Mouse (Mus musculus): ENCODE results near the gene Rgs6. TPM values are rescaled to one million over a fixed set of nuclear protein-coding genes. Genes with fewer than 3 reads are reported as not detected.
A peak's percentile ranks its signal among the peaks of the same experiment; 100 is the strongest.

Gene Rgs6
- total RNA-seq, 2 experiments from 2014 or later, result 80.0 to 83.2 TPM

DNA sequence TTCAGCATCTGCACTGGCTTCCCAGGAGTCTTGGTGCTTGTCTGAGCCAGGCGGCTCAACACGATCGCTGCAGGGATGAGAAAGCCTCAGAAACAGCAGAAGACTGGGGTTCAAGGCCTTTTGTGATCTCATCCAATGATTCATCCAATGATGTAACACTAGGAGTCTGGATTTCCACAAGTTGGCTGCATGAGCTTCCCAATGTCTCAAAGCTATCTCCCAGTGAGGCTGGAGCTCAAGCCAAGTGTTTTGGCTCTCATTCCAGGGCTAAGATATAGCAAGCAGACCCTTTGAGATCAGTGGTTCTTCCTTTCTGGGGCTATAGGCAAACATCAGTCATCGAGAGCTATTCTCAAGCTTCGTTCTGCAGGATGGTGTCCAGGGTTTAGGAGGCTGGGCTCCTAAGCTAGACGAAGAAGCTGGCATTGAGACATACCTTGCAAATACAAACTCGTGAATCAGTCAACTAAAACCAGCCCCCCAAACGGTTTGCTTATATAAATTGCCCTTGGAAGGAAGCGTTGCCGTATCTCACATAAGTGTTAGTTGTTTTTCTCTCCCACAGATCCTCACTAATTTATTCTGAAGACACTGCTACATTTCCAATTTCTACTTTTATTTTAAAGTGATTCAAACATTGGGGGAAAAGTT is 410.7 kb downstream of the Rgs6 start:
- peak overlapping the region; percentile 66 for H3K27ac ChIP-seq
- intact Hi-C loops (cut with DNase I), result no loop called here
- TF ChIP-seq CTCF (IDR thresholded peaks at IDR 0.05), result no peak
- no peak overlapping the region for H3K4me3 ChIP-seq
- DNase-seq (ENCODE audit: extremely low spot score in 1 of 2, low spot score in 2 of 2), result peak in 1 of 2 experiments; percentile 29

DNA sequence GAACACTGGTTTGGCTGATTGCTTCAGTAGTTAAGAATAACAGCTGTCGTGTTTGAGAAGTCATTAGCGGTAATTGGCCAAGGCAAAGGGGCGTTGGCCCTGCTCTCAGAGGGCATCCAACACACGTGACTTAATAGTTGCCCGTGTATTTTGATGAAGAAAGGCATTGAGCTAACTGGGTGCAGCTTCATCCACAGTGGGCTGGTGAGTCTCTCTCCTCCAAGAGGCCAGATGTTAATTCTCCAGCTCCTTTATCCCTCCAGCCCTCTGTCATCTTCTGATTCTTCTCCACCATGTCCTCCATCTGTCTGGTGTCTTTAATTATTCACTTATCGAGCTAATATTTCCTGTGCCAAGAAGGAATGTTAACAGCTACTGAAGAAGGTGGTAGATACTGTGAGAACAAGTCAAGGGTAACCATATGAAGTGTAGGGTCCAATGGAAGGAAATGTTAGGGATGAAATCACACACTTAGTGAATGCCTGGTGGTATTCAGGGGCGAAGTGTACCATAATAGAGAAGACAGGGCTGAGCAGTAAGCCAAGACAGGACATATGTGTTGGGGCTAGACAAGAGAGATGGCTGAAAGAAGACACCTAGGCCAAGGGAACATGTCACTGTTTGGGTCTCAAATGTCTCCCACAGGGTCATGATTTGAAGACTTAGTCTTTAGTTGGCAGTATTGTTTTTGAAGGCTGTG is 411.4 kb downstream of the Rgs6 start:
- no peak overlapping the region for H3K4me3 ChIP-seq
- 0 out of 2 replicates have a peak overlapping the region, but pooled peaks have one; percentile 45 for H3K27ac ChIP-seq
- DNase-seq (ENCODE audit: extremely low spot score in 1 of 2, low spot score in 2 of 2), result no peak
- intact Hi-C loops (cut with DNase I), result no loop called here
- no peak for TF ChIP-seq CTCF (IDR thresholded peaks at IDR 0.05)

DNA sequence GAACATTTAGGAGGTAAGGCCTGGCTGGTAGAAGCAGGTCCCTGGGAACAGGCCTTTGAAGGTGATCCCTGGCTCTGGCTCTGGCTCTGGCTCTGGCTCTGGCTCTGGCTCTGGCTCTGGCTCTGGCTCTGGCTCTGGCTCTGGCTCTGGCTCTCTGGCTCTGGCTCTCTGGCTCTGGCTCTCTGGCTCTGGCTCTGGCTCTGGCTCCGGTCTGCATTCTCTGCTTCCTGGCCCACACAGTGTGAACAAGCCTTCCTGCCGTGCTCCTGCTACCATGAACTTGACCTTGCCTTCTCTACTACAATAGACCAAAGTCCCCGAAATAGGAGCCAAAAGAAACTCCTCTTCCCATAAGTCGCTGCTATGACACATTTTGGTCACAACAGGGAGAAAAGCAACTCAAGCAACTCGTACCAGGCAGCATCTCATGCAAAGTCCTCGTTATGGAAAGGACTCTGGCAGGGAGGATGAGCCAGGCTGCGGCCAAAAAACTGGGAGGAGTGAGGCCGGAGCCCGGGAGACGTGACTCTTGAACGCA is 412.0 kb downstream of the Rgs6 start:
- intact Hi-C loops (cut with DNase I), result no loop called here
- TF ChIP-seq CTCF (IDR thresholded peaks at IDR 0.05), result no peak
- H3K27ac ChIP-seq, result no peak overlapping the region
- no peak for DNase-seq (ENCODE audit: extremely low spot score in 1 of 2, low spot score in 2 of 2)
- H3K4me3 ChIP-seq, result no peak overlapping the region

DNA sequence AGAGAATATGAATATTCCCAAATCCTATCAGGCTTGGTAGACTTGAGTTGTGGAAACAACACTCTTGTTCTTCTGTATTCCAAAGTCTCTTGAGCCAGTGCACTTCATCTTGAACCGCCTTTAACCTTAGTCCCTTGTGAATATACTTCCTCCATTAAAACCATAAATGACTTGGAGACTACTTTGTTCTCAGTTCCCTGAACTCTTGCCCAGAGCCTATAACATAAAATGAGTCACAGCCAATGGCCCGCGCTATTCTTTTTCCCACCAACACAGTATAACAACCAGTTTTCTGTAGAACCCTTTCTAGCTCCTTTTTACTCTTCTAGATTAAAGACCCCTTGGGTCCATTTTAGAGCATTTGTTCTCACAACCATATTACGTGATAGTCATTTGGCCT is 412.9 kb downstream of the Rgs6 start:
- DNase-seq (ENCODE audit: extremely low spot score in 1 of 2, low spot score in 2 of 2), result no peak
- intact Hi-C loops (cut with DNase I), result no loop called here
- TF ChIP-seq CTCF (IDR thresholded peaks at IDR 0.05), result no peak

DNA sequence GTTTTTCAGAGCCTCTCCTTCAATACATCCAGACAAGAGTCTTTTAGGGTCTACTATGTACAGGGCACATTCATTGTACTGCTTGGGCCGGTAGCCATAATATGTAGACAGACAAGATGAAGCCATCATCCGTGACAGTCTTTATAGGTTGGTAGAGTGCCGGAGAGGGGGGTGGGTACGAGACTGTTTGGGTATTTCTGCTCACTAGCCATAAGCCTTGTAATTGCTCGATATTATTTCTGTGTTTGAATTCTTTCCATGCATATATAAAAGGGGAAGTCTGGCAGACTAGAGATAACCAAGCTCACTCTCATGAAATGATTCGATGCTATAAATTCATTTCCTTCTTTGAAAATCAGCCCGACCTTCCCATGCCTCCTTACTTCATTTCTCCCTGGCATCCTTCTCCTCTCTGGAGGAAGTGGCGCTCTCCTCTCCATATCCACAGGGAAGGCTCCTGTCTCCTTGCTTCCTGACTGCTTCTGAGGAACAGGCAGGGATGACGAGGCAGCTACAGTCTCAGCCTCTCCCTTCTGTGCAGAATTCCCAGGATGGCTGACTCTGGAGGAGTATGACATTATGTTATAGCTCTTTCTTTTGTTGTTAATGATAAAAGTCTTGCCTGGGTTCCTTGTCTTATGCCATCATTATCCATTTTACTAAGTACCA is 416.1 kb downstream of the Rgs6 start:
- no peak for DNase-seq (ENCODE audit: extremely low spot score in 1 of 2, low spot score in 2 of 2)
- Histone ChIP-seq H3K4me3 (peak overlapping the region; percentile 3; the same call in 1 of the 2 replicates), H3K27ac (peak overlapping the region; percentile 78)
- intact Hi-C loops (cut with DNase I), result no loop called here
- no peak for TF ChIP-seq CTCF (IDR thresholded peaks at IDR 0.05)

More for the DNA sequence above, 412.9 kb downstream of the Rgs6 start:
- Histone ChIP-seq H3K27ac (no peak overlapping the region), H3K4me3 (no peak overlapping the region)

DNA sequence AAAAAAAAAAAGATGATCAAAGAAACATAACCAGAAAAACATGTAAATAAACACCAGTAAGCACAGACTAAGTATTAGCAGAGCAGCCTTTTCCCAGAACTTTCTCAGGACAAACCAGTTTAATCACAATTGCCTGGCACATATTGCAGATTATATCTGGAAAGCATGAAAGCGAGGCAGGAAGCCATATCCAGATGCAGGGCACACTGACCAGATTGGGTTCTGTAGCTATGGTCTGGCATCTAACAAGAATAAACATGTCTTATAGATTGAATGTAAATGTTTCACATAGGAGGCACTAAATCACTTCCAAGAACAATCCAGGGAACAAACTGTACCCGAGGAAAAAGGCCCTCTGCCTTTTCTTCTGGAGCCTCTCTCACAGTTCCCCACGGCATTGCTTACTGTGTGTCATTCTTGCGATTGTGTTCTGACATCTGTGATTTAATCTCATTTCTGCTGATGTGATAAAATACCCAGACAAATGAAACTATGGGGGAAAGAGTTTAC is 423.0 kb downstream of the Rgs6 start:
- no peak overlapping the region for H3K4me3 ChIP-seq
- no peak for DNase-seq (ENCODE audit: extremely low spot score in 1 of 2, low spot score in 2 of 2)
- no peak for TF ChIP-seq CTCF (IDR thresholded peaks at IDR 0.05)
- no peak overlapping the region for H3K27ac ChIP-seq
- intact Hi-C loops (cut with DNase I), result loop anchor here (10.0 kb wide), 1 partner anchor 396 kb away; no protein-coding TSS in a partner anchor

DNA sequence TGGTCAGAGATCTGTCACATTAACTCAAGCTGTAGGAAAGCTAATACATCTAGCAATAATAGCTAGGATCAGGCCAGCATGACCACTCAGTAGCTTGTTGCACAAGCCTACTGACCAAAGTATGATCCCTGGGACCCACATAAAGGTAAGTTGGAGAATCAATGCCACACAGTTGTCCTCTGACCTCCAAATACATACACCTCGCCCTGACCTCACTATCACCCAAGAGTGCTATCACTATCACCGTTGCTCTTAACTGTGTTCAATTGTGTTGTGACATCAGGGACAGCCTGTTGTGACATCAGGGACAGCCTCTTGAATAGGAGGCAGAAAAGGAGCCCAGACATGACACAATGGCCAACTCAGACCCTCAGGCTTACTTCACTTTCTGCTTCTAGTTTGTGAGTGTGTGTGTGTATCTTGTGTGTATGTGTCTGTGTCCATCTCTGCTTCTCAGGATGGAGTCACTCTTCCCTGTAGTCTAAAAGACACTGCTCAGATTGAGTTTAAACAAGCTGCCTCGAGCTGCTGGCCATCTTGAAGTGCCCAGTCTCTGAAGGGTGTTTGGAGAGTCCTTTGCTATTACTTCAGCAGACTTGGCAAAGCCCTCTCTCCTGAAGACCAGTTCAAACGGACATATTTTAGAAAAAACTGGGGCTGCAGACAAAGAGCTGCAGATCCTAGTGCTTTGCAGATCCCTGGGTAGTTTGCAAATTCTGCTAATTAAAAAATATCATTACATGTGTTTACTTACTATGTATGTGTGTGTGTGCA is 426.0 kb downstream of the Rgs6 start:
- no peak for DNase-seq (ENCODE audit: extremely low spot score in 1 of 2, low spot score in 2 of 2)
- intact Hi-C loops (cut with DNase I), result loop anchor here (10.0 kb wide), 1 partner anchor 399 kb away; no protein-coding TSS in a partner anchor
- no peak overlapping the region for H3K4me3 ChIP-seq
- TF ChIP-seq CTCF (IDR thresholded peaks at IDR 0.05), result no peak
- H3K27ac ChIP-seq, result no peak overlapping the region

DNA sequence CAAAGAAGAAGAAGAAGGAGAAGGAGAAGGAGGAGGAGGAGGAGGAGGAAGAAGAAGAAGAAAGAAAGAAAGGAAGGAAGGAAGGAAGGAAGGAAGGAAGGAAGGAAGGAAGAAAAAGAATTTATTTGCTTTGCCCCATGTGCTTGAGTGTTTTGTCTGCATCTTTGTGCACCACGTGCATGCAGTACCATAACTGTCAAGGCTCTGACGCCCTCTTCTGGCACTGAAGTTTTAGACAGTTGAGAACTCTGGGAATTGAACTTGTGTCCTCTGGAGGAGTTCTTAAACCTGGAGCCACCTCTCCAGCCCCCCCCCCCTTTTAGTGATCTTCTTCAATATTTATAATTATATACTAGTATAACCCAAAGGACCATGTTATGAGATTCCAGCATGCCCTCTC is 426.8 kb downstream of the Rgs6 start:
- Histone ChIP-seq H3K27ac (no peak overlapping the region), H3K4me3 (no peak overlapping the region)
- intact Hi-C loops (cut with DNase I), result loop anchor here (5.0 to 10.0 kb wide), 2 partner anchors 318 to 400 kb away; no protein-coding TSS in a partner anchor
- no peak for DNase-seq (ENCODE audit: extremely low spot score in 1 of 2, low spot score in 2 of 2)
- TF ChIP-seq CTCF (IDR thresholded peaks at IDR 0.05), result peak; percentile 32

DNA sequence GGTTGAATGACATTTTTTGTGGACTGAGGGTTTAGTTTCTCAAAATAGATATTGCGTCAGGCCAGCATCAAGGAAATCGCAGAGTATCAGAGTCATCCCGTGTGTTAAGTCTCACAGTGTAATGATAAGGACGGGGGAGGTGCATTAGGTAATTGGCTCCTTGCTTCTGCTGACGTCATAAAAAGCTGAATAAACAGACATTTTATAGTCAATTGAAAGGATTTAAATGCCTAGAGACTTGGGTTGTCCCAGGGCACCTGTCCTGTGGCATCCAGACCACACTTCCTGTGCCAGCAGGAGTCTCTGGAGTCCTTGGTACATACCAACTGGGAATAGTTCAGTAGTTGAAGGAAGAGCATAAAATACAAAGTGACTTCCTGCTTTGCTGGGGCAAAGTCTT is 427.3 kb downstream of the Rgs6 start:
- DNase-seq (ENCODE audit: extremely low spot score in 1 of 2, low spot score in 2 of 2), result no peak

DNA sequence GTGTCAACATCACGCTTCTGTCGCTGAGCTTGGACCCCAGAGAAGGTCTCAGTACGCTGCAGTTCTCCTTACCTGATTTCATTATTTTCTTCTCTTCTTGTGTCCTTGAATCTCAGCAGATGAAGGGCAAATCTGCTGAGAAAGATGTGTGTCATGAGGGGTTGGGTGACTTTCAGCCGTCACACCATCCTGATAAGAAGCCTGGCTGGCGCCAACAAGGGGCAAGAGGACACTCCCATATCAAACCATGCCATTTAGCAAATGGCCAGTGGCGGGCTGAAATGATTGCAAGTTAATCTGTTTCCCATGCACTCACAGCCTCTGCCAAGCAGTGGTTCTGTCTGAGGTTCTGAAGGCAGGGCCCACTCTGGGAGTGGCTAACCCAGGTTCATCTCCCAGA is 428.4 kb downstream of the Rgs6 start:
- DNase-seq (ENCODE audit: extremely low spot score in 1 of 2, low spot score in 2 of 2), result no peak
- Histone ChIP-seq H3K27ac (no peak overlapping the region), H3K4me3 (no peak overlapping the region)
- no peak for TF ChIP-seq CTCF (IDR thresholded peaks at IDR 0.05)
- intact Hi-C loops (cut with DNase I), result loop anchor here (5.0 to 10.0 kb wide), 2 partner anchors 319 to 402 kb away; no protein-coding TSS in a partner anchor

More for the DNA sequence above, 427.3 kb downstream of the Rgs6 start:
- intact Hi-C loops (cut with DNase I), result loop anchor here (5.0 to 10.0 kb wide), 2 partner anchors 318 to 401 kb away; no protein-coding TSS in a partner anchor
- H3K4me3 ChIP-seq, result no peak overlapping the region
- no peak overlapping the region for H3K27ac ChIP-seq
- no peak for TF ChIP-seq CTCF (IDR thresholded peaks at IDR 0.05)

DNA sequence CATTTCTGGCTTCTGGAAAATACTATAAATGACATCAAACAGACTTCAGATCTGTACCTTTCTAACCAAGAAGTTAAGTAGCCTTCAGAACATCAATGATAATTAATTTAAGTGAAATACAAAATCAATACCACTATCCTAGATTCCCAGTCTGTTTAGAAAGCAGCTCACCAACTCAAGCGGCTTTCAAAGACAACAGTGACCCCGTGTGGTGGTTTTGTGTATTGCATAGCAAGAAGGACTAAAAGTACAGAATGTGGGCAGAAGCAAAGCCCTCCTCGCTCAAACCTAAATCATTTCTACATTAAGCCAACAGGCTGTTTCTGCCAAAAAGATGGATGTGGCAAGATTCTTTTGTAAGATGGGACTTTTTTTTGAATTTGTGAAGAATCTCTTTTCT is 429.9 kb downstream of the Rgs6 start:
- no peak; the same call in none of the 2 replicates for TF ChIP-seq CTCF (IDR thresholded peaks at IDR 0.05)
- no peak overlapping the region for H3K4me3 ChIP-seq
- intact Hi-C loops (cut with DNase I), result loop anchor here (2.0 to 10.0 kb wide), 3 partner anchors 321 to 521 kb away; no protein-coding TSS in a partner anchor
- H3K27ac ChIP-seq, result no peak overlapping the region
- DNase-seq (ENCODE audit: extremely low spot score in 1 of 2, low spot score in 2 of 2), result peak; percentile 85 to 91

Measured in left cerebral cortex, adult 2 months (tissue).